Mouse (Mus musculus) liver, embryonic 14.5 days (tissue): ENCODE measurements around the gene St6galnac3.

ENCODE experiments used
- CTCF ChIP-seq: IDR thresholded peaks from 2 replicates; pipeline ENCODE4 v1.5.1; 2016; ENCODE audit warnings: antibody characterized with exemption, low read depth, control low read depth
- EP300 ChIP-seq: IDR thresholded peaks from 2 replicates; pipeline ENCODE4 v1.6.1; 2016; ENCODE audit warnings: antibody characterized with exemption, low read depth

DNA sequence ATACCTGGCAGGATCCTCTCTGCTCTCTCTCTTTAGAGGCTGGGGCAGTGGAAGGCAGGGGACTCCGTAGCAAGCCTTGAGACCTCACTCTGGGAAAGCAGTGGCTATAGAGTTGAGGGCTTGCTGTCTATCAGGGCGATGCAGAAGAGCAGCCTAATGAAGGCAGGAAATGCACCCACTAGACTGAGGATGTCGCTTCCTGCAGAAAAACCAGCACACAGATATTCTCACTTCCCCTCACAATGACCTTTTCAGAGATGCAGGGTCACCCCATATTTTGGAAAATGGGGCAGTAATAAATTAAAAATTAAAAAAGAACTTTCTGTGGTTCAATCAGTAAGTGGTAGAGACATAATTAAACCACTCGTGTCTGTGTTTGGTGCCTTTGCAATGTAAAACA lies 4.1 kb downstream of the St6galnac3 start:
- no peak for TF ChIP-seq CTCF
- no peak for TF ChIP-seq EP300
